Mouse (Mus musculus): ENCODE measurements around the gene Pitpnc1. TPM values are rescaled to one million over a fixed set of nuclear protein-coding genes. Genes with fewer than 3 reads are reported as not detected.

Gene Pitpnc1
- total and polyA plus RNA-seq, 2 experiments from 2014 or later, result 27.9 to 29.2 TPM

DNA sequence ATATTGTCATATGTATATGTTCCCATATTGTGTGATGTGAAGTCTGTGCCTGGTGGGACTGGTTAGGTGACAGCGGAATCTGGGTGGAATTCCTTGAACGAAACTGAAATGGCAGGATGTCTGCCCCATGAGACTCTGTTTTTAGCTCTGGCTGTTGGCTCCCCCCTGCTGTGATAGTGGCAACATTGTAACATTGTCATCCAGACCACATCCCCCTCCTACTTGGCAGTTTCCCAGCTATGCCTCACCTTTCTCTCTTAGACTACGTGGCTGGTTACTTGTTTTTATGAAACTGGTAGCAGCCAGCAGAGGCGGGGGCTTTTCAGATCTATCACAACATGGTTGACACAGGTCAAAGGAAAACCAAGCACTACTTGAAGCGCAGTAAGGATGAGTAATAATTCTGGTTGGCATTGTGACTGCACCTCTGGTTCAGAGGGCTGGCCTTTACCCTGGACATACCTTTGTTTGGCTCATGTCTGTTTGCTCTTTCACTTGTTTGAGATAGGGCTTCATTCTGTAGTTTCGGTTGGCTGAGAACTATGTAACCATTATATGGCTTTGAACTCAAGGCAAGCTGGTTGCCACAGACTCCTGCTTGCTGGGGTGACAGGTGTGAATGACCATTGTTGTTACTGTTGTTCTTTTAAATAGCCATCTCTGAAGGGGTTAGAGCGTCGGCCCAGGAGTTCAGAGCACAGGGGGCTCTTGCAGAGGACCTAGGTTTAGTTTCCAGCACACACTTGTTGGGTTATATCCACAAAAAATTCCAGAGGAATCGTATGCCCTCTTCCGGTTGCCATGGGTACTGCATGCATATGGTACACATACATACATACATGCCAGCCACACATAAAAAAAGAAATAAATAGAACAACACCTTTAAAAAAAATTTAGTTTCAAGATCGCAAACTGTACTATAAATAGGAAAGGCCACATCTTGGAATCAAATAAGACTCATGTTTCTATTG, 183.0 kb downstream of the Pitpnc1 start:
- H3K9ac ChIP-seq (replicated peaks; ENCODE audit: low read depth, low read length), result no peak overlapping the region
- H3K9me3 ChIP-seq (replicated peaks; ENCODE audit: control insufficient read depth, low read length), result no peaks in the 10 kb centered on the region
- 81% methylated on average over 11 of the region's 11 CpGs for WGBS
- DNase-seq (ENCODE audit: low spot score) (no peak), ATAC-seq (ENCODE audit: insufficient read depth, low read depth) (no peak)
- no peak overlapping the region for H3K4me3 ChIP-seq (ENCODE audit: low read depth, low read length)
- H3K4me1 ChIP-seq (ENCODE audit: control insufficient read depth, insufficient read depth), result peaks cover 6% of the 10 kb centered on the region; the same call in 1 of the 2 replicates
- TF ChIP-seq CTCF (IDR thresholded peaks at IDR 0.05; ENCODE audit: low read depth) (no peak), EP300 (IDR thresholded peaks at IDR 0.05; ENCODE audit: low read depth) (no peak)
- peaks cover 23% of the 10 kb centered on the region for H3K36me3 ChIP-seq (replicated peaks; ENCODE audit: control insufficient read depth, insufficient read depth, low read length)
- H3K4me2 ChIP-seq (ENCODE audit: low read depth, low read length), result no peak overlapping the region
- H3K27me3 ChIP-seq (ENCODE audit: control insufficient read depth, insufficient read depth, low read length), result no peaks in the 10 kb centered on the region
- no peak overlapping the region for H3K27ac ChIP-seq (ENCODE audit: low read depth)

DNA sequence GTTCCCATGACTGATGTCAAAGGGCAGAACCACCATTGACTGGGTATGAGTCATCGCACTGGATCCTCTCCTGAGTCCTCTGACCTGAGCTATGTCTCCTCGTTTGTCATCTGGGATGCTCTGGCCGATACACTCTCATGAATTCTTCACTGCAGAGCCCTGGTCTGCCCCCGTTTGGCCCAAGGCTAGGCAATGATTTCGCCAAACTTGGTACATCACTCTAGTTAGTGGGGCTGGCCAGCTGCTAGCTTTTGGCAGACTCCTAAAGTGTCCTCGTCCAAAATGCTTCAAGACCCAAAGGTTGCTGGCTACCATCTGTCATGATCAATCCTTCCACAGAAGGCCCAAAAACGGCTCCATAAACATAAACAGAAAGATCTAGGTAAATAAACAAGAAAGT, 184.8 kb downstream of the Pitpnc1 start:
- Histone ChIP-seq H3K4me3 (ENCODE audit: low read depth, low read length) (no peak overlapping the region), H3K27ac (ENCODE audit: low read depth) (no peak overlapping the region), H3K9me3 (replicated peaks; ENCODE audit: control insufficient read depth, low read length) (no peaks in the 10 kb centered on the region), H3K9ac (replicated peaks; ENCODE audit: low read depth, low read length) (no peak overlapping the region), H3K4me1 (ENCODE audit: control insufficient read depth, insufficient read depth) (peaks cover 6% of the 10 kb centered on the region; the same call in 1 of the 2 replicates), H3K4me2 (ENCODE audit: low read depth, low read length) (no peak overlapping the region), H3K27me3 (ENCODE audit: control insufficient read depth, insufficient read depth, low read length) (no peaks in the 10 kb centered on the region), H3K36me3 (replicated peaks; ENCODE audit: control insufficient read depth, insufficient read depth, low read length) (peaks cover 19% of the 10 kb centered on the region)
- DNase-seq (ENCODE audit: low spot score) (no peak), ATAC-seq (ENCODE audit: insufficient read depth, low read depth) (no peak)
- TF ChIP-seq CTCF (IDR thresholded peaks at IDR 0.05; ENCODE audit: low read depth) (no peak), EP300 (IDR thresholded peaks at IDR 0.05; ENCODE audit: low read depth) (no peak)
- WGBS, result 70% methylated on average over 7 of the region's 7 CpGs

DNA sequence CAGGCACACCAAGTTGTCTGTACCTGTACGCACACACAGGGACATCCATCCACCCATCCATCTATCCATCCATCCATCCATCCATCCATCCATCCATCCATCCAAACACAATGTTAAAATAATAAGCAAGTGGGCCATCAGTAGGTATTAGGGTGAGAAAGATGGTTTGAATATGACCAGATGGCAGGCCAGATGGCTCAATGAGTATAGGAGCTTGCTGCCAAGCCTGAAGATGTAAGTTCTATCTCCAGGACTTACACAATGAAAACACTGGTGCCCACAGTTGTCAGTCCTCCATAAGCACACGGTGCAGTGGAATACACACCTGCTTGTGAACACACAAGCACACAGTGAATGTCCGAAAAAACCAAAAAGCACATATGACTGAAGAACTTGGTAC, 186.9 kb downstream of the Pitpnc1 start:
- ATAC-seq (ENCODE audit: insufficient read depth, low read depth), result no peak
- H3K4me1 ChIP-seq (ENCODE audit: control insufficient read depth, insufficient read depth), result peaks cover 6% of the 10 kb centered on the region; the same call in 1 of the 2 replicates
- H3K4me2 ChIP-seq (ENCODE audit: low read depth, low read length), result no peak overlapping the region
- 0 out of 2 replicates have a peak, but pooled peaks cover 7% of the 10 kb centered on the region for H3K36me3 ChIP-seq (replicated peaks; ENCODE audit: control insufficient read depth, insufficient read depth, low read length)
- TF ChIP-seq EP300 (IDR thresholded peaks at IDR 0.05; ENCODE audit: low read depth) (no peak), CTCF (IDR thresholded peaks at IDR 0.05; ENCODE audit: low read depth) (no peak)
- H3K9ac ChIP-seq (replicated peaks; ENCODE audit: low read depth, low read length), result no peak overlapping the region
- 94% methylated on average over 3 of the region's 3 CpGs for WGBS
- H3K27me3 ChIP-seq (ENCODE audit: control insufficient read depth, insufficient read depth, low read length), result no peaks in the 10 kb centered on the region
- no peak for DNase-seq (ENCODE audit: low spot score)
- no peak overlapping the region for H3K27ac ChIP-seq (ENCODE audit: low read depth)
- no peak overlapping the region for H3K4me3 ChIP-seq (ENCODE audit: low read depth, low read length)
- no peaks in the 10 kb centered on the region for H3K9me3 ChIP-seq (replicated peaks; ENCODE audit: control insufficient read depth, low read length)

DNA sequence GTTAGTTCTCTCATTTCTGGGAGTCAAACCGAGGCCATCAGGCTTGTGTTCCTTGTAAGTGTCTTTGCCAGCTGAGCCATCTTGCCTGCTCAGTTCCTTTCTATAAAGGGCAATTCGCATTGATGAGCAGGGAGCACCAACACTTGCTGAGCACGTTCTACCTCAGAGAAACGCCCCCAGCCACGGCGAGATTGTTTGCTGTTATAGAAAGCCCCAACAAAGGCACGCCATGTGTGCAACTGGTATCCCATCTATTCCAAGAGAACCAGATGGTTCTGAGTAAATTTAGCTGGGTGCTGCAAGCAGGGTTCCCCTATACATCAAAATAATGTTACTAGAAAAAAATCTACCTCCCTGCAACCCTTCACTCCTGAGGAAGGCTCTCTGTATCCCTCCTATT, 188.0 kb downstream of the Pitpnc1 start:
- TF ChIP-seq EP300 (IDR thresholded peaks at IDR 0.05; ENCODE audit: low read depth) (no peak), CTCF (IDR thresholded peaks at IDR 0.05; ENCODE audit: low read depth) (no peak)
- H3K9ac ChIP-seq (replicated peaks; ENCODE audit: low read depth, low read length), result no peak overlapping the region
- ATAC-seq (ENCODE audit: insufficient read depth, low read depth) (no peak), DNase-seq (ENCODE audit: low spot score) (no peak)
- no peaks in the 10 kb centered on the region for H3K27me3 ChIP-seq (ENCODE audit: control insufficient read depth, insufficient read depth, low read length)
- H3K36me3 ChIP-seq (replicated peaks; ENCODE audit: control insufficient read depth, insufficient read depth, low read length), result 0 out of 2 replicates have a peak, but pooled peaks cover 6% of the 10 kb centered on the region
- no peak overlapping the region for H3K27ac ChIP-seq (ENCODE audit: low read depth)
- H3K9me3 ChIP-seq (replicated peaks; ENCODE audit: control insufficient read depth, low read length), result no peaks in the 10 kb centered on the region
- H3K4me1 ChIP-seq (ENCODE audit: control insufficient read depth, insufficient read depth), result peaks cover 6% of the 10 kb centered on the region; the same call in 1 of the 2 replicates
- no peak overlapping the region for H3K4me3 ChIP-seq (ENCODE audit: low read depth, low read length)
- WGBS, result 88% methylated on average over 7 of the region's 7 CpGs
- H3K4me2 ChIP-seq (ENCODE audit: low read depth, low read length), result no peak overlapping the region

DNA sequence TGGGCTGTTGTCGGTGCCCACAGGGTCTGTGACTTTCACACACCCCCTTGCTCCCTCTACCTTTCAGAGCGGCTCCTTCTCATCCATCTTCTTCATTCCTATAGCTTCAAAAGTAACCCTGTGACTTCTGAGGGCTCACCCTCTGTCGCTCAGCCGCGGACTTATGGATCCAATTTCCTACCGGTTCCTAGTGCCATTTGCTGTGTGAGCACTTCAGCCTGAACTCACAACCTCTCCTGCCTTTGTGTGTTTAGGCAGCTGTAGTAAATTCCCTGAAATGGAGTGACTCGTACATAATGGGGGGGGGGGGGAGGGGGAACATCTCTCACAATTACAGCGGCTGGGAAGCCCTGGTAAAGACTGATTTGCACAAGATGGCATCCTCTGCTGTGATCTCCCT, 191.2 kb downstream of the Pitpnc1 start:
- no peak overlapping the region for H3K9ac ChIP-seq (replicated peaks; ENCODE audit: low read depth, low read length)
- peaks cover 19% of the 10 kb centered on the region for H3K4me1 ChIP-seq (ENCODE audit: control insufficient read depth, insufficient read depth)
- H3K4me3 ChIP-seq (ENCODE audit: low read depth, low read length), result no peak overlapping the region
- H3K27ac ChIP-seq (ENCODE audit: low read depth), result no peak overlapping the region
- H3K36me3 ChIP-seq (replicated peaks; ENCODE audit: control insufficient read depth, insufficient read depth, low read length), result no peaks in the 10 kb centered on the region
- no peak overlapping the region for H3K4me2 ChIP-seq (ENCODE audit: low read depth, low read length)
- 67% methylated on average over 8 of the region's 8 CpGs for WGBS
- ATAC-seq (ENCODE audit: insufficient read depth, low read depth) (no peak), DNase-seq (ENCODE audit: low spot score) (no peak)
- TF ChIP-seq CTCF (IDR thresholded peaks at IDR 0.05; ENCODE audit: low read depth) (no peak), EP300 (IDR thresholded peaks at IDR 0.05; ENCODE audit: low read depth) (no peak)
- no peaks in the 10 kb centered on the region for H3K27me3 ChIP-seq (ENCODE audit: control insufficient read depth, insufficient read depth, low read length)
- H3K9me3 ChIP-seq (replicated peaks; ENCODE audit: control insufficient read depth, low read length), result no peaks in the 10 kb centered on the region
